Mouse (Mus musculus): ENCODE measurements at regions not wholly inside any gene's neighbourhood (a gene's known extent, or its start where the extent isn't known, plus 50 kb on each side); places are given as distances from the start of the nearest gene placed in this dataset.
A peak's percentile ranks its signal among the peaks of the same experiment; 100 is the strongest.

GRCm38 (mm10) chr6:75357286-75357685, 1140.3 kb downstream of the Gm9008 start:
- DNase-seq (ENCODE audit: low spot score), result peak; percentile 56

DNA sequence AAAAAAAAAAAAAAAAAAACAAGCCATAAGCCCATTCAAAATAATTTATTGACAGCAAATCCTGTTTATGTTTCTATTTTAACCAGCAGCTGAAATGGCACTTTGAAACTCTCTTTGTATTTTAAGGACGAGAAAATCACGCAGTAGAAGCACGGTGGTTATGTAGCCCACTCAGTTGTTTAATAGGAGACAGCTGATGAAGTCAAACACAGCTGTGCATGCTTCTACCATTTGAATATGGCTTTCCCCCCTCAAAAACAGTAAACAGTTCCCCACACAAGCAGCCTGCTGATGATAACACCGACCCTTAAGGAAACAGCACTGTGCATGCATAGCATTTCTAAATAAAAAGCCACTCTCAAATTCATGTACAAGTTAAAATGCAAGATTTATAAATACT, 1156.5 kb downstream of the Gm9008 start:
- no peak for DNase-seq (ENCODE audit: low spot score)
